Mouse (Mus musculus) layer of hippocampus, adult 9-11 months (tissue): ENCODE measurements around the gene Rftn1.

Source experiments
- DNase-seq: peaks from one replicate; pipeline ENCODE4 v3.0.0; 2022

Rftn1 gene

DNA sequence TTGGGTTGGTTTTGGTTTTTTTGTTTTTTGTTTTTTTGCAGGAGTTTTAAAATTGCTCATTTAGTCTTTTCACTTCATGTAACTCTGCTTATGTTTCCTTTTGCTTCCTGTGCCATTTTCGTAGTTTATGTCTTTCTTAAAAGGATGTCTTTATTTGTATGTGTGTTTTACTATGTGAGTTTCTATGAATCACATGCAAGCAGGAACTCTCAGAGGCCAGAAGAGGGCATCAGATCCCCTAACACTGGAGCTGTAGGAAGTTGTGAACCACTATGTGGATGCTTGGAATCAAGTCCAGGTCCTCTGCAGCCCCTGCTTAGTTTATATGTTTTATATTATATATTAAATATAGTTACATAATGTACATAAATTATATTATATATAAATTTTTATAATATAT is 218.3 kb downstream of the Rftn1 start:
- no peak for DNase-seq

DNA sequence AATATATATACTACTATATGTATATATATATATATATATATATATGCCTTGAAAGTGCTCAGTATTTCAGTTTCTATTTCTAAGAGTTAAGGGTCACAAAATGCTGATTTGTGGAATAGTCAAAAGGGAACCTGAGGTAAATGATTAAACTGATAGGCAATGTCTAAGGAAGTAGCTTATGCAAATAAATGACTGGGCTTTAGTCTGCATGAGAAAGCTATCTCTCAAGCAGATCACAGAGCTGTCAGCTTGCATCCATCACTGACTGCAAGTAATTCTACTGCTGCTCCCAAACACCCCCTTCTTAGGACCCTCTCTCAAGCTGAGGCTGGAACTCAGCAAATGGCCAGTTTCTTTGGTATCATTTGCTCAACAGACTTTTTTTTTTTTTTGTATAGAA is 219.4 kb downstream of the Rftn1 start:
- DNase-seq: no peak

DNA sequence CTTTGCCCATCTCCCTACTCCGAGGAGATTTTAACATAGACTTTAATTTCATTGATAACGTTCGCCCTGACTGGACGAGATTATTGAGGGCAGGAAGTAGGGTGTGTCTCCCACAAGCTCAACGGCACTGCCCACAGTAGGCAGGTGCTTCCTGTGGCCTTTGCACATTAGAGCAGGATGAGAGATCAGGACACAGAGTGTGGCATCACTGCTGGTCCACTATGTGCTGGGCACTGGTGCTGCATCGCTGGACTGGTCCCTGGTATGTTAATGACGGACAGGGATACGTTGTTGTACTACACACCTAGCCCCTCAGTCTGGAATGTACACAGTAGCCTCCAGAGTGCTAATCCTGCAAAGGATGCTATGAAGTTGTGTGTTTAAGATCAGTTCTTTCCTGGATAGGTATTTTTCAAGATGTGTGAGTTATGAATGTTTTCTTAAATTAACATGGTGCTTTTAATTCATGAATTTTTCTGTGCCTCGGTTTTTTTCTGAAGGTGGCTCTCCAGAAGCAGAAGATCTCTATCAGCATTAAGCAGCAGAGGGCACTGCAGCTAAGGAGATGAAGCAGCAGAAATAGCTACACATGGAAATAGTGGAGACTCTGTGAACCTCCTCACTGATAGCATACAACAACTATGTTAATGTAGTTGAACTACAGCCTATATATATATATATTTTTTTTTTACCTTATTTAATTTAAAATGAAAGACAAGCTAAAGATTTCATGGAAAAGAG is 221.8 kb downstream of the Rftn1 start:
- peak; percentile 71 for DNase-seq

DNA sequence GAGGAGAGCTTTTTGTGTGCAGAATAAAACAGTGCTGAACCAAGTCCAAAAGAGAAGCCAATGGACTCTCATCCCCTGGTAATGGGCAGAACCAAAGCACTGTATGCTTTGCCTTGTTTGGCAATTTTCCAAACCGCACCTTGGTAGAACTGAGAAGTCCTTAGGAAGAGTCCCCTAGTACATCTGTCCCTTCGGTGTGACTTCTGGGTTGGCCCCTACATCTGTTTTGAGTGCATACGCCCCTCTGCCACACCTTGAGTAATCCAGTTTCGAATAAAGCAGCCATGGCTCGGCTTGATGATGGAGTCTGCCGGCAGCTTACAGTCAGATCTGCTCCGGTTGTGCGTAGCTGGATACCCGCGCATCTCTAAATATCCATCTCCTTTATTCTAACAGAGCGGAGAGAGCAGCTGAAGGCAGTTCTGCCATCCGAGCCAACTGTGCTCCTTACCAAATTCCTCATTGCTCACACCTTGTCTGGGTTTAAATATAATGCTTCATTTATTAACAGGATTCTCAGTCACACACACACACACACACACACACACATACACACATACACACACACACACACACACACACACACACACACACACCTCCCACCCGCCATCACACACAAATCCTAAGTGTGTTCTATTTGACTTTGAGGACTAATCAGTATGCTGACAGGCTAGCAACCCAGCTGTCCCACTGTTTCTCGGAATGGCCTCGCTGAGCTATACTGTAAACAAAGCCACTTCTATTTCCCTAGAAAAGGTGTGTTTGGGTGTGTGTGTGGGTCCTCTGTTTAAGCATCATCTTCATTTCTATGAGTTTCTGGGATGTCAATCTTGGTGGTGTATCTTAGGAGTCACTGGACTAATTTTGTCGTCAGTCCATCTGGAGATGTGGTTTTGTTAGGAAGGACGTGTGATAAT is 224.4 kb downstream of the Rftn1 start:
- no peak for DNase-seq

DNA sequence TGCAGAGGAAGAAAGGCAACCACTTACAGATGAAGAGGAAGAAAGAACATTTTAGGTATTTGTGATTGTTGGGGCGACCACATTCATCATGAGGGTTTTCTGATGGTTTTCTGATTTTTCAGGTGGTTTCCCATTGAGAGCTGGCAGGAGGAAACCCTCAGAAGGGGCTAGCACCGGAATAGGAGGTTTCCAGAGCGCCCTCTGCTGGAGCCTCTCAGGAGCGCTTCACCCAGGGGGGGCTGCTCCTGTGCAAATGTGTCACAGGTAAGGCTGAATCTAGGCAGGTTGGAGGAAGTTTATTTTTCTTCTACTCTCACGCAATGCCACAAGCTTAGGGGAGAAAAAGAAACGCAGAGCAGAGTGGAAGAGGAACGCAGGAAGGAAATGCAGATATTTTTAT is 225.4 kb downstream of the Rftn1 start:
- DNase-seq: no peak

DNA sequence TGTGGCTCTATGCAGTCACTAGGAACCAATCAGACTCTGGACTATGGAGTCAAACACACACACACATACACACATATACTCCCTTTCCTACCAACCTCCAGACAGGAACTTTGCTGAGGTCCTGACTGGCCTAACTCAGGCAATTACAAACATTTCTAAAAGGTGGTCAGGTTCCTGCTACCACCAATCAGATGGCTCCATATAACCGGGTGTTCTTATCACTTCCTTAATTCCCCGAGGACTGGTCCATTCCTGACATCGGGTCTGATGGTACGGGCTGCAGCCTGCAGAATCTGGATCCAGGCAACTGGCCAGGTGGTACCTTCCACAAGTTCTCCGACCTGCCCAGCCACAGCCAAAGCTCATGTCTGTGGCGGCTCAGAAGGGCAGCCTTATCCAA is 226.0 kb downstream of the Rftn1 start:
- DNase-seq: no peak

DNA sequence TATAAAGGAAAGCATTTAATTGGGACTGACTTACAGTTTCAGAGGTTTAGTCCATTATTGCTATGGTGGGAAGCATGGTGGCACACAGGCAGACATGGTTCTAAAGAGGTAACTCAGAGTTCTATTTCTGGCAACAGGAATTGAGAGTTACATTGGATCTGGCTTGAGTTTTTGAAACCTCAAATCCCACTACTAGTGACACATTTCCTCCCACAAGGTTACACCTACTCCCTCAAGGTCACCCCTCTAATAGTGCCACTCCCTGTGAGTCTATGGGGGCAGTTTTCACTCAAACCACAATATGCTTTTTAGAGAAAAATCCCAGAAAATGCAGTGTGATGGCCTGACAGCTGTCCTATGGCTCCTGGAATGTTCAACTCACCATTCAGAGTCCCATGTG is 231.5 kb downstream of the Rftn1 start:
- no peak for DNase-seq

DNA sequence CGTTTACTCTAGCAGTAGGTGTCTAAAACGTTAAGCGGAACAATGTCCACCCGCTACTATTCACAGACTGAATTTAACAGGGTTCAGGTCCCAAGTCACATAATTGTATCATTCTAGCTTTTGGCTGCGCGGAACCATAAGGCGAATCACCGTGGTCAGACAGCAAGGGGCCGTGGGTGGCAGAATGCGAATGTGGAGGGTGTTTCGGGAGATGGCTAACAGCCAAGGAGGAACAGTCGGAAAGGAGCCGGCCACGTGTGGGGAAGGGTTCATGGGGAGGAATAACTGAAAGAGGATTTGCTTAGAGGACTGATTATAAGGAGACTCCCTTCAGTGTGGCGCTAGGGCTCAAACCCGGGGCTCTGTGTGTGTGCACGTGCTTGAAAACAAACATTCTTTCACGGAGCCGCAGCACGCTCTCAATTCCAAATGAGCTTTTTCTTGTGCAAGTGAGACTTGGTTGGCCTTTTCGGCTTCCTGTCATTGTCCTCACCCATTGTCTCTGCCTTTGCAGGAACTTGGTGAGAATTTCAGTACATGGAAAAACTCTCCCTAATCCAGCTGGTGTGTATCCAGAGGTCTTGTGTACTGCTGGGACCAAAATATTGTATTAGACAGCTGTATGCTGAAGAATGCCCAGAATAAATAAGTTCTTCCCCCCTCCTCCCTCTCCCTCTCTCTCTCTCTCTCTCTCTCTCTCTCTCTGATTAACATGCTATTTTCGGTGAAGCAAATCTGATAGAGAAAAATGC is 238.4 kb downstream of the Rftn1 start:
- DNase-seq: no peak

DNA sequence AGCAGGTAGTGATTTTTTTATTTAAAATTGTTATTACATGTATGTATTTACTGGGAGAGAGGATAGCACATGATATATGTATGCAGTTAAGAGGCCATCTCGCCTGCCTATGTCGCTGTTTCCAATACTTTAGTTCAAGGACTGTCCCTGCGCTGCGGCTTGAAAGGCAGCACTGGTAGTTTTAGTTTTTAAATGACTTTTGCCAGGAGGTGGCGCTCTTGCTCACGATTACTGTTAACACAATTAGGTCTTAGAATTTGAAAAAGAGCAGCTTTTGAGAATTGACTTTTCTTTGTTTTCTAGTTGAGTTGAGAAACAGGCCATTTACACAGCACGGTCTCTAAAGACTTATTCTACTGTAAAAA is 239.0 kb downstream of the Rftn1 start:
- peak; percentile 80 for DNase-seq

DNA sequence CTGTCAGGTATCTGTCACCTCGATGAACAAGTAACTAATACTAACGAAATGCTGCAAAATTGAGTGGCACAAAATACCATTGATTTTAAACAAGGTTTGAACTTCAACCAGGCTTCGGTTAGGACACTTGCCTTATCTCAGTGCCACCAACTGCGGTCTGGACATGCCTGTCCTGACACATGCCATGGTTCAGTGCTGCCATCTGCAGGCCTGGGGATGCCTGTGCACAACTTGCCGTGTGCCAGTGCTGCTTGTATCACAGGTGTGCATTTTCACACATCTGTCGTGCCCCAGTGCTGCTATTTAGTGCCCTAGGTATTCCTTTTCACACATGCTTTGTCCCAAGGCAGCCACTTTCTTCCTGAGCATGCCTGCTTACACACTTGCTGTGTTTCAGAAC is 247.8 kb downstream of the Rftn1 start:
- no peak for DNase-seq
